Mouse (Mus musculus): ENCODE data around the gene Samd1.

DNA sequence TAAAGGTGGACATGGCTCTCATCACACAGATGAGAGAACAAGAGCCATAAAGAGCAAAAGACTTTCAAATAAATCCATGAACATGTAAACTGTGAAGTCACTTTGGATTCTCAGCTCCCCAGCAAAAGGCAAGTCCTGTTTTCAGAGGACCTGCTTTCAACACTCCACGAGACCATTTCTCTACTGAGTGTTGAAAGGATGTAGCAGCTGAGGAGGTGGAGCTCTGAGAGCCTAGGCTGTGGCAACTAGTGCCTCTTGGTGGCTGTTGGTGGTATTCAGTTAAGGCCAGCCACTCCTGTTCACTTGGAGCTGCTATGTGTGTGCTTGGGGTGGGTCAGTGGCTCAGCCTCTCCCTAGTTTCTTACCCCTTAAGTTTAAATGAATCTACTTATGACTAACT is 40.7 kb upstream of the Samd1 start:
- TF ChIP-seq CTCF (IDR thresholded peaks at IDR 0.05; ENCODE audit: low read depth, low read length) = no peak
- TF ChIP-seq POLR2A (IDR thresholded peaks at IDR 0.05; ENCODE audit: extremely low read depth, insufficient read depth, low read length) = no peak

All from liver, adult 2 months (tissue).